Mouse (Mus musculus): ENCODE results near the gene Ccdc152. TPM values are rescaled to one million over a fixed set of nuclear protein-coding genes. Genes with fewer than 3 reads are reported as not detected.

Ccdc152 gene
- polyA plus RNA-seq, 1 experiment from 2014 or later, result 0.22 TPM

- Histone ChIP-seq H3K27me3 (ENCODE audit: control insufficient read depth, insufficient read depth, low read length) (no peaks in the 10 kb centered on the region), H3K4me2 (replicated peaks; ENCODE audit: low read depth, low read length) (no peak overlapping the region), H3K4me3 (ENCODE audit: low read depth, low read length) (no peak overlapping the region), H3K9ac (replicated peaks; ENCODE audit: low read depth, low read length) (no peak overlapping the region), H3K4me1 (ENCODE audit: control insufficient read depth, insufficient read depth, low read length) (peaks cover 3% of the 10 kb centered on the region; the same call in 1 of the 2 replicates), H3K27ac (ENCODE audit: low read length) (no peak overlapping the region), H3K9me3 (ENCODE audit: control insufficient read depth, low read depth, low read length) (no peaks in the 10 kb centered on the region), H3K36me3 (ENCODE audit: control insufficient read depth, insufficient read depth, low read length) (no peaks in the 10 kb centered on the region)
- ATAC-seq (ENCODE audit: insufficient number of reproducible peaks, insufficient read depth, low FRiP score, low read depth), result no peak
- 84% methylated on average over 4 of the region's 4 CpGs for WGBS
These were observed 72.3 kb downstream of the Ccdc152 start for GRCm38 (mm10) chr15:3231004-3231403.

Other genes with a start within 250 kb of the Ccdc152 start
- 152 and 177 TPM in 2 replicates for gene Selenop, start 35.0 kb downstream of the Ccdc152 start, polyA plus RNA-seq (2014; fragmentation: Nextera tagmentation; extraction: Ambion mirVana)